Comparison of ENCODE assay signal across 8 mouse cellular contexts in the genomic region with DNA sequence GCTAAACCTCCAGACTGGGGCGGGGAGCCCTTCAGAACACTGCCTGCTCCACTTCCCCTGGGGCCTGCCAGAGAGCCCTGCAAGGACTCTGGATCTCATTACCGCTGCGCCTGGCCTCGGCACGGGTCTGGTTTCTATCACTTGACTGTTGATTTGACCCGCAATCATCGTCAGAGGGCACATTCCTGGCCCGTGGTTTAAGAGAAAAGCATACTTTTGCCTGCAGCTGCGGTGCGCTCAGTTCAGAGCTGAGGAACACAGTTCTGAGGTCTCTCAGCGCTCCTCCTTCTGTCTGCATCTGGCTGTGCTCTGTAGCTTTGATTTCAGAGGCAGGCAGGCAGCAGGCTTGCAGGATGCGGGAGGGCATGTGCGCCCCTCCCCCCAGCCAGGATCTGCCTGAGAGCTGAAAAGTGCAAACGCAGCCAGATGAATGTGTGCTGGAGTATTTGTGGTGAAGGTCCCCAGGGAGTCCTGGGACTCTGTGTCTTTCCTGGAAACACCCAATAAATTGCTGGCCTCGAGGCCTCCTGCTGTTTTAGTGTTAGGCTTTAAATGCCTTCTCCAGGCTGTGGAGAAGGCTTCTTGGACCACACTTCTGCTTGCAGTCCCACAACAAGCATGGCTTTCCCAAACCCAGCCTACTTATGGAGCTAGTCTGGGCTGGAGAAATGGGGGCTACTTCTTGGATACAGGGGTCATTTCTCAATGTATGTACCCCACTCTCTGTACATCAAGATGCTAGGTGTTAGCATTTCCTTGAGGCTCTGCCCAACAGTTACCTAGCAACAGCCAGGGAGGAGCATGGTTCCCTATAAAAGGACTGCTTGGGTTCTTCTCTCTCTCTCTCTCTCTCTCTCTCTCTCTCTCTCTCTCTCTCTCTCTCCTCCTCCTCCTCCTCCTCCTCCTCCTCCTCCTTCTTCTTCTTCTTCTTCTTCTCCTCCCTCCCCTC. TPM values are rescaled to one million over a fixed set of nuclear protein-coding genes. Genes with fewer than 3 reads are reported as not detected.
DNase-seq lines count a peak whose midpoint lies in the region; TF ChIP-seq lines count a peak whose summit lies in the region.

No protein-coding gene starts in this region.

- H3K4me1 ChIP-seq in olfactory bulb, adult 2 months (ENCODE audit: control insufficient read depth, insufficient read depth, low read length), result peaks cover 32% of the 10 kb centered on the region

- WGBS in olfactory bulb, adult 2 months, result 5% methylated on average over 15 of the region's 15 CpGs

- TF ChIP-seq CTCF in olfactory bulb, adult 2 months (IDR thresholded peaks at IDR 0.05; ENCODE audit: insufficient read depth, low read depth, low read length), result no peak

- no peak overlapping the region for H3K4me3 ChIP-seq in olfactory bulb, adult 2 months (ENCODE audit: insufficient read depth, low read depth, low read length)

- DNase-seq in spleen, postnatal 36 days (ENCODE audit: low spot score in 2 of 2), result peak; percentile 20
- DNase-seq in spleen, adult 12 weeks (ENCODE audit: low spot score), result no peak
- peak; percentile 99 for DNase-seq in forelimb bud, embryonic 11.5 days (ENCODE audit: low read depth, low spot score)
- DNase-seq in heart, postnatal 4 days, result peak; percentile 79
- peak; percentile 53 to 66 for DNase-seq in layer of hippocampus, adult 18-20 months (ENCODE audit: low spot score in 2 of 2)
- DNase-seq in lung, adult 18-20 months, result peak; percentile 68 to 71
- DNase-seq in thymus, postnatal 4 days, result peak; percentile 95

- no peak for TF ChIP-seq POLR2A in olfactory bulb, adult 2 months (IDR thresholded peaks at IDR 0.05; ENCODE audit: insufficient read depth, low read depth, low read length)

- H3K27ac ChIP-seq in olfactory bulb, adult 2 months (ENCODE audit: insufficient read depth, low read depth, low read length), result peak overlapping the region; percentile 17; the same call in 1 of the 2 replicates

RNA-seq across cellular contexts. Expression of a gene that starts 56.2 kb away (rescaled TPM):
- total RNA-seq in heart, postnatal 4 days (2021), result 1 to 10 TPM; 7.6 TPM
- 10 to 100 TPM; 11.5 to 12.0 TPM for total RNA-seq in layer of hippocampus, adult 18-20 months (2021)
- polyA plus RNA-seq in olfactory bulb, adult 2 months (2012; ENCODE audit: insufficient read depth, insufficient read length, low replicate concordance, missing spikeins), result not detected in 2 replicates
